Mouse (Mus musculus) G1E (cell line): ENCODE results near the gene Cpe. TPM values are rescaled to one million over a fixed set of nuclear protein-coding genes. Genes with fewer than 3 reads are reported as not detected.

Source experiments
- ATAC-seq: 2 replicates; pipeline ENCODE4 v1.8.0; 2016; ENCODE audit warnings: mild to moderate bottlenecking; ENCODE audit not compliant: insufficient number of reproducible peaks, poor library complexity, low FRiP score, severe bottlenecking; ENCODE audit errors: extremely low read depth
- DNase-seq: peaks from one replicate; pipeline ENCODE4 v3.0.0; 2012; ENCODE audit warnings: low spot score
- H3K27me3 ChIP-seq: 2 replicates; pipeline ENCODE4 v1.6.1; 2012; ENCODE audit warnings: mild to moderate bottlenecking, low read length, inconsistent platforms; ENCODE audit not compliant: insufficient read depth
- H3K36me3 ChIP-seq: replicated peaks from 2 replicates; pipeline ENCODE3; 2012; ENCODE audit warnings: mild to moderate bottlenecking, inconsistent platforms
- H3K4me1 ChIP-seq: 2 replicates; pipeline ENCODE4 v1.6.1; 2012; ENCODE audit warnings: low read depth, low read length, inconsistent platforms, mixed read lengths; ENCODE audit not compliant: insufficient read depth
- H3K4me3 ChIP-seq: 2 replicates; pipeline ENCODE4 v1.5.1; 2012; ENCODE audit warnings: low read depth, mild to moderate bottlenecking, inconsistent platforms, low read length, moderate library complexity, mixed read lengths
- H3K9me3 ChIP-seq: replicated peaks from 2 replicates; pipeline ENCODE4 v1.6.1; 2012; ENCODE audit warnings: inconsistent platforms
- CTCF ChIP-seq: IDR thresholded peaks from 2 replicates; pipeline ENCODE4 v1.5.1; 2012; ENCODE audit warnings: low read depth, low read length, inconsistent platforms, mixed read lengths
- GATA1 ChIP-seq: IDR thresholded peaks from 2 replicates; pipeline ENCODE4 v1.6.1; 2012; ENCODE audit warnings: borderline replicate concordance, low read length, inconsistent platforms, mixed read lengths
- GATA2 ChIP-seq: IDR thresholded peaks from 2 replicates; pipeline ENCODE4 v1.6.1; 2012; ENCODE audit warnings: low read depth, low read length, inconsistent platforms, borderline replicate concordance
- POLR2AphosphoS5 ChIP-seq: IDR thresholded peaks from 2 replicates; pipeline ENCODE4 v1.6.1; 2012; ENCODE audit warnings: low read depth, low read length, inconsistent platforms; ENCODE audit not compliant: insufficient replicate concordance
- TAL1 ChIP-seq: conservative IDR thresholded peaks from 2 replicates; pipeline ENCODE4 v1.6.1; 2012; ENCODE audit warnings: low read depth, low read length, inconsistent platforms, mixed read lengths
- polyA plus RNA-seq: library from polyadenylated mRNA; stranded (reverse); fragments of >175 nt; gene quantifications from 2 replicates; pipeline ENCODE4 v1.2.3, GENCODE M21; 2012
- total RNA-seq, 2 experiments: library from RNA; stranded (forward) in 1 of 2; stranded (reverse) in 1 of 2; fragments of 200-1000 nt in 1 of 2; fragments of >200 nt in 1 of 2; fragmentation: Nextera tagmentation in 1 of 2; gene quantifications; 2 replicates each; pipeline ENCODE4 v1.2.3; 2014 to 2017

The Cpe gene
- total and polyA plus RNA-seq, 3 experiments: 0.11 TPM; not detected in 2

GRCm38 (mm10) chr8:64575001-64575400 is 117.9 kb downstream of the Cpe start:
- no peaks in the 10 kb centered on the region for H3K27me3 ChIP-seq
- ATAC-seq (no peak), DNase-seq (no peak)
- H3K36me3 ChIP-seq: no peaks in the 10 kb centered on the region
- no peaks in the 10 kb centered on the region; the same call in 1 of the 2 replicates for H3K4me1 ChIP-seq
- no peaks in the 10 kb centered on the region for H3K9me3 ChIP-seq
- H3K4me3 ChIP-seq: no peak overlapping the region
- no peak for TF ChIP-seq TAL1
- TF ChIP-seq GATA1: no peak
- TF ChIP-seq GATA2: no peak
- no peak for TF ChIP-seq POLR2AphosphoS5
- no peak for TF ChIP-seq CTCF

- no peak for ATAC-seq
- no peak for TF ChIP-seq TAL1
- no peak for TF ChIP-seq CTCF
- TF ChIP-seq GATA2: no peak
- TF ChIP-seq POLR2AphosphoS5: no peak
- no peak for TF ChIP-seq GATA1
- DNase-seq: no peak
- Histone ChIP-seq H3K36me3 (no peaks in the 10 kb centered on the region), H3K27me3 (no peaks in the 10 kb centered on the region), H3K4me3 (no peak overlapping the region), H3K4me1 (no peaks in the 10 kb centered on the region), H3K9me3 (no peaks in the 10 kb centered on the region)
Measured at GRCm38 (mm10) chr8:64548054-64548850, 144.6 kb downstream of the Cpe start.

GRCm38 (mm10) chr8:64543441-64543840 is 149.4 kb downstream of the Cpe start:
- no peak for TF ChIP-seq GATA2
- TF ChIP-seq POLR2AphosphoS5: no peak
- no peak for TF ChIP-seq CTCF
- TF ChIP-seq TAL1: no peak
- TF ChIP-seq GATA1: no peak
- H3K9me3 ChIP-seq: no peaks in the 10 kb centered on the region
- ATAC-seq (no peak), DNase-seq (no peak)
- no peaks in the 10 kb centered on the region for H3K4me1 ChIP-seq
- no peaks in the 10 kb centered on the region for H3K27me3 ChIP-seq
- no peak overlapping the region for H3K4me3 ChIP-seq
- no peaks in the 10 kb centered on the region for H3K36me3 ChIP-seq

Other genes starting within 250 kb of the Cpe start
- gene Msmo1, start 40.7 kb upstream of the Cpe start, total RNA-seq (2014; fragmentation: Nextera tagmentation): 130 and 139 TPM in 2 replicates
- gene Msmo1, start 40.7 kb upstream of the Cpe start, total RNA-seq (2017): 552 and 571 TPM in 2 replicates
- gene Msmo1, start 40.7 kb upstream of the Cpe start, polyA plus RNA-seq: 3.2 and 3.7 TPM in 2 replicates
- 8.6 and 8.9 TPM in 2 replicates for gene Klhl2, start 157.0 kb upstream of the Cpe start, total RNA-seq (2014; fragmentation: Nextera tagmentation)
- gene Klhl2, start 157.0 kb upstream of the Cpe start, total RNA-seq (2017): 14.1 and 14.2 TPM in 2 replicates
- 4.1 and 4.2 TPM in 2 replicates for gene Klhl2, start 157.0 kb upstream of the Cpe start, polyA plus RNA-seq